Mouse (Mus musculus) heart, postnatal 0 days (tissue): ENCODE data around the gene Sox13. TPM values are rescaled to one million over a fixed set of nuclear protein-coding genes. Genes with fewer than 3 reads are reported as not detected.

ENCODE experiments used
- ATAC-seq: fragments of 200-750 bp; cut with Nextera tagmentation; 2 replicates; pipeline ENCODE4 v1.8.0; 2017; ENCODE audit warnings: low read depth, moderate number of reproducible peaks, moderate library complexity; ENCODE audit not compliant: insufficient read depth
- DNase-seq: peaks from one replicate; pipeline ENCODE4 v3.0.0-alpha.2; 2016; ENCODE audit warnings: low spot score
- H3K27ac ChIP-seq: fragments of 300-500 bp; sonication (generic); 2 replicates; pipeline ENCODE4 v1.5.1; 2014; ENCODE audit warnings: low read depth, mild to moderate bottlenecking
- H3K27me3 ChIP-seq: fragments of 300-500 bp; sonication (generic); 2 replicates; pipeline ENCODE4 v1.6.1; 2014; ENCODE audit warnings: low read length, mixed read lengths; ENCODE audit not compliant: control insufficient read depth, insufficient read depth
- H3K36me3 ChIP-seq: fragments of 300-500 bp; sonication (generic); replicated peaks from 2 replicates; pipeline ENCODE4 v1.6.1; 2014; ENCODE audit warnings: low read length, mixed read lengths; ENCODE audit not compliant: control insufficient read depth, insufficient read depth
- H3K4me1 ChIP-seq: fragments of 300-500 bp; sonication (generic); 2 replicates; pipeline ENCODE4 v1.6.1; 2014; ENCODE audit warnings: antibody characterized with exemption; ENCODE audit not compliant: control insufficient read depth, insufficient read depth
- H3K4me2 ChIP-seq: fragments of 300-500 bp; sonication (generic); 2 replicates; pipeline ENCODE4 v1.6.1; 2014; ENCODE audit warnings: low read depth, mild to moderate bottlenecking, low read length, moderate library complexity
- H3K4me3 ChIP-seq: fragments of 300-500 bp; sonication (generic); 2 replicates; pipeline ENCODE4 v1.5.1; 2014; ENCODE audit warnings: low read depth, low read length
- H3K9ac ChIP-seq: fragments of 300-500 bp; sonication (generic); replicated peaks from 2 replicates; pipeline ENCODE4 v1.6.1; 2014; ENCODE audit warnings: low read depth, low read length, mixed read lengths
- H3K9me3 ChIP-seq: fragments of 300-500 bp; sonication (generic); replicated peaks from 2 replicates; pipeline ENCODE4 v1.6.1; 2016; ENCODE audit warnings: low read length; ENCODE audit not compliant: control insufficient read depth
- CTCF ChIP-seq: IDR thresholded peaks from 2 replicates; pipeline ENCODE4 v1.5.1; 2016; ENCODE audit warnings: antibody characterized with exemption, control low read depth, low read depth
- EP300 ChIP-seq: IDR thresholded peaks from 2 replicates; pipeline ENCODE4 v1.6.1; 2016; ENCODE audit warnings: antibody characterized with exemption, low read depth
- WGBS: fragments of 180-500 bp; shearing (Covaris S2); extraction: QIAGEN DNeasy Blood & Tissue Kit; methylation state at CpG from one replicate; pipeline ENCODE4 v1.1.7; 2014; 5-methylcytosine and 5-hydroxymethylcytosine counted together
- polyA plus RNA-seq: library from polyadenylated mRNA; unstranded; fragments of >200 nt; fragmentation: Nextera tagmentation; extraction: Ambion mirVana; gene quantifications from 2 replicates; pipeline ENCODE4 v1.2.1, GENCODE M21; 2015
- total RNA-seq: library from RNA; depleted of rRNA; stranded (reverse); fragments of >200 nt; gene quantifications from 2 replicates; pipeline ENCODE4 v1.2.3, GENCODE M21; 2014; ENCODE audit warnings: low replicate concordance

The Sox13 gene
- total and polyA plus RNA-seq, 2 experiments from 2014 or later: 3.3 to 8.5 TPM

DNA sequence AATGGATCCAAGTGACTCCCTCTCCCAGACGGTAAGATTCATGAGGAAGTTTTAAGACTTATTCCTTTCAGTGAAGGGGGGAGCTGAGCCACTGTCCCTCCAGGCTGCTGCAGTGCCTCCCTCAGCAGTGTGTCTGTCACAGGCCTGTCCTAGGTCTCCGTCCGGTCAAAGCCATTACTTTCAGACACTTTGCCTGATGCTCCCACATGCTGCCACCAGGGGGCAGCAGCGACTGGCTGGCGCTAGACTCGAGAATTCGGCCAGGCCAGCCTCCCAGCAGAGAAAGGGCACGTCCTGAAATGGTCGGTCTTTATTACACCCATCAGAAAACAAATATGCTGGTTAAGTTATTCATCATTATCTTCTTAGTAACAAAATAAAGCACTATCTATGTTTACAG, 42.2 kb downstream of the Sox13 start:
- WGBS: 4% methylated on average over 9 of the region's 9 CpGs
- 0 out of 2 replicates have a peak, but pooled peaks cover 5% of the 10 kb centered on the region for H3K4me1 ChIP-seq
- H3K27ac ChIP-seq: no peak overlapping the region
- no peaks in the 10 kb centered on the region for H3K27me3 ChIP-seq
- peaks cover 4% of the 10 kb centered on the region; the same call in 1 of the 2 replicates for H3K36me3 ChIP-seq
- H3K9me3 ChIP-seq: no peaks in the 10 kb centered on the region
- H3K9ac ChIP-seq: no peak overlapping the region
- no peak overlapping the region for H3K4me3 ChIP-seq
- TF ChIP-seq EP300 (no peak), CTCF (peak; percentile 98)
- DNase-seq (peak; percentile 59), ATAC-seq (peak; percentile 47)
- no peak overlapping the region for H3K4me2 ChIP-seq

DNA sequence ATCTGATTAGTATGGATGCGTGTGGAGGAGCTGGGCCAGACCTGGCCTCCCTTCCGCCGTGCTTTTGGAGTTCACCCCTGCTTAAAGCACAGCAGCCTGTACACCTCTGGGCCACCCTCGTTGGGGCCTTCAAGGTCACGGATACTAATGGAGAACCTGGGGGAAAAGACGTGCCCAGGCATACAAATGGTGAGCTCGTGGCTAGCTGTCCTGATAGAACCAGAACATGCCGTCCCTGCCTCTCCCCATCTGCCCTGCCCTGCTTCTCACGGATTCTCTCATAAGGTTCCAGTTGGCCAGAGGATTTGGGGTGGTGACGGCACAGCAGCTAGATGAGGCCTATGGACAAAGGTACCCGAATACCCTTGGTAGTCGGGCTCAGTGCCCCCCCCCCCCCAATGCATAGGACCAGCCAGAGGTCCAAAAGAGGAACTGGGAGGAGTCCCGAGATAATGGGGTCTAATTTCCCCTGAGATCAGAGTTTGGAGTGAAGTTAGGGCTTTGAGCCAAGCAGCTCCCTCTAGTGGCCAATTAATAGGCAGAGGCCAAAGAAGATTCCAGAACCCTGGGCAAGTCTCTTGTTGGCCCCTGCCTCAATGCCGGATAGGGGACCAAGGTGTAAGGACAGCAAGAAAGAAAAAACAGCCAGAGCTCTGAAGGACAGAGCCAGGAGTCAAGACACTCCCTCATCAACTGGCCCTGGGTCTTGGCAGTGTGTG, 43.7 kb downstream of the Sox13 start:
- peak; percentile 69 for TF ChIP-seq CTCF
- no peak for TF ChIP-seq EP300
- Histone ChIP-seq H3K9ac (no peak overlapping the region), H3K4me1 (0 out of 2 replicates have a peak, but pooled peaks cover under 1% of the 10 kb centered on the region), H3K36me3 (peaks cover 4% of the 10 kb centered on the region; the same call in 1 of the 2 replicates), H3K9me3 (no peaks in the 10 kb centered on the region), H3K4me2 (no peak overlapping the region), H3K4me3 (no peak overlapping the region), H3K27ac (no peak overlapping the region), H3K27me3 (no peaks in the 10 kb centered on the region)
- ATAC-seq: no peak; the same call in 1 of the 2 replicates
- peak; percentile 64 for DNase-seq
- WGBS: 56% methylated on average over 14 of the region's 14 CpGs

DNA sequence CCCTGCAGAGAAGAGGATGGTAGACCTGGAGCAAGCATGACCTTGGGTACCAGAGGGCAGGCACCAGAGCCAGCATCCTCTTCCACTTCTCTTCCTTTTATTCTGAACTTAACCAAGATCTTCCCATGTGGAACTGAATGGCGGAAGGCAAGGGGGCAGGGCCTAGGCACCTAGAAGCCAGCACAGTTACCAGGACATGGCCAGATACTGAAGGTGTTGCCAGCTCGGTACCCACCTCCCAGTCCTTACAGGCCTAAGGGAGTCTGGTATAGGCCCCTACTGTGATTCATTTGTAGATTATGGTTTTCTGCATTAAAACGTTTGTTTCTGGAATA, 44.2 kb downstream of the Sox13 start:
- Histone ChIP-seq H3K4me2 (no peak overlapping the region), H3K36me3 (peaks cover 2% of the 10 kb centered on the region; the same call in 1 of the 2 replicates), H3K27me3 (no peaks in the 10 kb centered on the region), H3K9me3 (no peaks in the 10 kb centered on the region), H3K27ac (no peak overlapping the region), H3K4me3 (no peak overlapping the region), H3K4me1 (no peaks in the 10 kb centered on the region), H3K9ac (no peak overlapping the region)
- TF ChIP-seq CTCF (no peak), EP300 (no peak)
- DNase-seq: no peak
- 67% methylated on average over 3 of the region's 3 CpGs for WGBS
- ATAC-seq: no peak

DNA sequence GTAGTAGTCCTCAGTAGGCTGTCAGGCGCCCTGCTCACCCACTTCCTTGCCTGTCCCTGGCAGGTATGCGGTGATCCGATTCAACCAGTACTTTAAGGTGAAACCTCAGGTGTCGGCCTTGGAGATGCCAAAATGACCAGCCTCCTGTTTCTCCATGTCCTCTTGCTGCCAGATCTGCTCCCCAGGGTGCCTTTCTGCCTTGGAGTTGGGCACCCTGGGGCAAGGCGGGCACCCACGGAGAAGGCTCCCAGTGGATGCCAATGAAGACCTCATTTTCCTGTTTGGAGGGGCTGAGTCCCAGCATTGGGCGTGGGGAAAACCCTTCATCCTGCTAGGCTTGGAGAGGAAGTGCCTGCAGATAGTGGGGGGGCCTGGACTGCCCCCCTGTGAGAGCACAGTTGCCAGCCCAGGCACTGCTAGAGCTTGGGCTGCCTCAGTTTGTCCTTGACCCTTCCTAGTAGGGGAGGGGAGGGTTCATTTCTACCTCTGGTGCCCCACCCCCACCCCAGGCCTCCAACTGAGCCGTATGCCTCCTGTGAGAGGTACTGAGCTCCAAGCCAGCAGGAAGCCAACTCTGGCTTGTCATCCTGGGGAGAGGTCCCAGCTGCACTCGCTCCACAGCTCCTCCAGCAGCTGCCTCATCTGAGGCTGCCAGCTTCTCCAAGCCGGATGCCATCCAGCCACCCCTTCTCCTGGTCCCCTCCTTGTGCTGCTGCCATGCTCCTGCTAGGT, 44.8 kb downstream of the Sox13 start:
- TF ChIP-seq EP300 (no peak), CTCF (no peak)
- DNase-seq: no peak
- 57% methylated on average over 9 of the region's 10 CpGs for WGBS
- no peak overlapping the region for H3K9ac ChIP-seq
- H3K36me3 ChIP-seq: no peaks in the 10 kb centered on the region
- H3K4me1 ChIP-seq: no peaks in the 10 kb centered on the region
- no peak overlapping the region for H3K27ac ChIP-seq
- no peaks in the 10 kb centered on the region for H3K27me3 ChIP-seq
- no peaks in the 10 kb centered on the region for H3K9me3 ChIP-seq
- no peak overlapping the region for H3K4me2 ChIP-seq
- ATAC-seq: no peak
- no peak overlapping the region for H3K4me3 ChIP-seq

DNA sequence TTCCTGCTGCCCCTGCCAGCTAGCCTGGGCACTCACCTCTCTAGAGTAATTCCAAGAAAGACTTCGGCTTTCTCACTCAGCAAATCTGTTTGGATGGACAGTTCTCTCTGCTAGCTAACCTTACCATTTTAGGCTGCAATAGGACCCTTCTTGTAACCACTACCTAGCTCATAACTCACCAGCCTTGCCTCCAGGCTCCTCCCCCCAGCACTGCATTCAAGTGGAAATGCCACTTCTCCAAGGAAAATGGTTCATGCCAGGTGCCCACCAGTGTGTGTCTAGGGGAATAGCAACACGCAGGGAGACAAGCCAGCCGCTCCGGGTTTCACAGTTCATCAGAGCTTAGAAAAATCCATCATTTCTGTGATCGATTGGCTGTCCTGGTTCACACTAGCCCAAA, 46.6 kb downstream of the Sox13 start:
- no peak overlapping the region for H3K4me3 ChIP-seq

More for the DNA sequence above, 46.6 kb downstream of the Sox13 start:
- no peaks in the 10 kb centered on the region for H3K9me3 ChIP-seq
- no peaks in the 10 kb centered on the region for H3K4me1 ChIP-seq
- ATAC-seq: no peak
- no peaks in the 10 kb centered on the region for H3K36me3 ChIP-seq
- no peak for DNase-seq
- WGBS: 81% methylated on average over 5 of the region's 5 CpGs
- TF ChIP-seq CTCF (no peak), EP300 (no peak)
- no peak overlapping the region for H3K9ac ChIP-seq
- H3K4me2 ChIP-seq: no peak overlapping the region
- H3K27me3 ChIP-seq: no peaks in the 10 kb centered on the region
- no peak overlapping the region for H3K27ac ChIP-seq
